Mouse (Mus musculus) kidney, embryonic 16.5 days (tissue): ENCODE results near the gene Il2ra. TPM values are rescaled to one million over a fixed set of nuclear protein-coding genes. Genes with fewer than 3 reads are reported as not detected.
"Not testable (repeated sequence)": the region's sequence is repeated elsewhere in the genome, so short reads cannot be mapped to it uniquely, and the experiment has no call there.

Source experiments
- ATAC-seq: fragments of 200-750 bp; cut with Nextera tagmentation; 2 replicates; pipeline ENCODE4 v1.8.0; 2017; ENCODE audit warnings: moderate TSS enrichment; ENCODE audit not compliant: low FRiP score, low TSS enrichment
- H3K27ac ChIP-seq: fragments of 300-500 bp; sonication (generic); 2 replicates; pipeline ENCODE4 v1.5.1; 2014; ENCODE audit warnings: low read length
- H3K27me3 ChIP-seq: fragments of 300-500 bp; sonication (generic); 2 replicates; pipeline ENCODE4 v1.6.1; 2014; ENCODE audit warnings: low read length, control low read depth, mixed read lengths; ENCODE audit not compliant: insufficient read depth
- H3K36me3 ChIP-seq: fragments of 300-500 bp; sonication (generic); 2 replicates; pipeline ENCODE4 v1.6.1; 2014; ENCODE audit warnings: low read length, control low read depth, mixed read lengths; ENCODE audit not compliant: insufficient read depth
- H3K4me1 ChIP-seq: fragments of 300-500 bp; sonication (generic); 2 replicates; pipeline ENCODE4 v1.6.1; 2014; ENCODE audit warnings: low read length, control low read depth, mixed read lengths; ENCODE audit not compliant: insufficient read depth
- H3K4me2 ChIP-seq: fragments of 300-500 bp; sonication (generic); replicated peaks from 2 replicates; pipeline ENCODE4 v1.6.1; 2014; ENCODE audit warnings: low read depth, low read length
- H3K4me3 ChIP-seq: fragments of 300-500 bp; sonication (generic); 2 replicates; pipeline ENCODE4 v1.5.1; 2014; ENCODE audit warnings: mild to moderate bottlenecking, low read length
- H3K9ac ChIP-seq: fragments of 300-500 bp; sonication (generic); replicated peaks from 2 replicates; pipeline ENCODE4 v1.6.1; 2014; ENCODE audit warnings: low read length
- H3K9me3 ChIP-seq: fragments of 300-500 bp; sonication (generic); 2 replicates; pipeline ENCODE4 v1.6.1; 2016; ENCODE audit warnings: low read length, control low read depth
- WGBS: fragments of 180-500 bp; shearing (Covaris S2); extraction: QIAGEN DNeasy Blood & Tissue Kit; methylation state at CpG from one replicate; pipeline ENCODE4 v1.1.7; 2014; 5-methylcytosine and 5-hydroxymethylcytosine counted together
- polyA plus RNA-seq: library from polyadenylated mRNA; unstranded; fragments of >200 nt; fragmentation: Nextera tagmentation; extraction: Ambion mirVana; gene quantifications from 2 replicates; pipeline ENCODE4 v1.2.1, GENCODE M21; 2015

Il2ra gene
- not detected in 2 replicates for polyA plus RNA-seq

DNA sequence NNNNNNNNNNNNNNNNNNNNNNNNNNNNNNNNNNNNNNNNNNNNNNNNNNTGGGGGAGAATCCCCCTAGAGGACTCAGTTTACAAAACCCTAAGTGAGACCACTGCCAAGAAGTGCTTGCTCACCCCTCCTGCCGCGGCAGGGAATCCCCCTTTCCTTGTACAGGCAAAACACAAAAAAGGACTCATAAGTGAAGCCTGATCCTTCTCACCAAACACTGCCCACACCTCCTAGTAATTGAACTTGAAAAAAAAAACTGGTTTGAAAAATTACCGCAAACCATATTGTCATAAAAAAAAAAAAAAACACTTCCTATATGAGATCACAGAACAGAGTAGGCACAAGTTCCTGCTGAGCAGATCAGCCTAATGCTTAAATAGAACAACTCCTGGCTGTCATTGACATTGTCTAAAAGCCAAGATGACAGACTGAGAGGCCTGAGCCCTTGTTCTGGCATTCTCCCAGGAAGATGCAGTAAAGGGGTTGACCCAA, at the start of gene Il2ra:
Gene Il2ra (plus strand): TSS at position 357 of the 491 bp plus-strand sequence.
- no peak within 1 kb of the TSS for H3K4me3 ChIP-seq
- ATAC-seq: no peak
- WGBS: 90% methylated on average over 3 of the region's 3 CpGs
- no peak within 1 kb of the TSS for H3K4me2 ChIP-seq
- no peaks in the 10 kb centered on the region for H3K36me3 ChIP-seq
- no peaks in the 10 kb centered on the region for H3K27me3 ChIP-seq
- no peak within 1 kb of the TSS for H3K9ac ChIP-seq
- no peaks in the 10 kb centered on the region for H3K9me3 ChIP-seq
- H3K27ac ChIP-seq: no peak within 1 kb of the TSS
- no peaks in the 10 kb centered on the region for H3K4me1 ChIP-seq

- Histone ChIP-seq H3K9ac (no peak overlapping the region), H3K36me3 (peaks cover 62% of the 10 kb centered on the region), H3K27me3 (no peaks in the 10 kb centered on the region), H3K27ac (no peak overlapping the region), H3K4me1 (peaks cover 6% of the 10 kb centered on the region), H3K4me3 (no peak overlapping the region), H3K9me3 (no peaks in the 10 kb centered on the region), H3K4me2 (no peak overlapping the region)
- ATAC-seq: no peak
- 89% methylated on average over 2 of the region's 2 CpGs for WGBS
These were observed 45.9 kb upstream of the Il2ra start for GRCm38 (mm10) chr2:11596690-11597089.

DNA sequence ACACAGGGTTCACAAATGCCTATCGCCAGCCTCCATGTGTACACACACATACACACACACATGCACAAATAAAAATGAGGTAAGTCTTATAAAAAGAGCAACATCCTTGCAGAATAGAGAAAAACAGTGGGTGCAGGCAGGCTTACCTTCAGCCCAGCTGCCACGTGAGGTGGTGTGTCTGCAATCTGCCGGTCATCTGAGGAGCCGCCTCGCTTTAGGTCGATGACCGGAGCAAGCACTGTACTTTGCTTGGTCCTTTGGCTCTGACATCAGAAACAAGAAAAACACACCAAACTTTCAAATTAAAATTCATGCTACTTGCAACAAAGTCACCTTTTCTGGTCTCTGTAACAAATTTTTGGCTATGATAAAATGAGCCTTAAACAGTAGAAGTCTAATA, 44.7 kb upstream of the Il2ra start:
- ATAC-seq: no peak
- H3K36me3 ChIP-seq: peaks cover 50% of the 10 kb centered on the region
- no peaks in the 10 kb centered on the region for H3K27me3 ChIP-seq
- no peak overlapping the region for H3K27ac ChIP-seq
- H3K4me3 ChIP-seq: no peak overlapping the region
- WGBS: 95% methylated on average over 7 of the region's 7 CpGs
- H3K9ac ChIP-seq: no peak overlapping the region
- no peak overlapping the region for H3K4me2 ChIP-seq
- H3K9me3 ChIP-seq: no peaks in the 10 kb centered on the region
- peaks cover 12% of the 10 kb centered on the region for H3K4me1 ChIP-seq

DNA sequence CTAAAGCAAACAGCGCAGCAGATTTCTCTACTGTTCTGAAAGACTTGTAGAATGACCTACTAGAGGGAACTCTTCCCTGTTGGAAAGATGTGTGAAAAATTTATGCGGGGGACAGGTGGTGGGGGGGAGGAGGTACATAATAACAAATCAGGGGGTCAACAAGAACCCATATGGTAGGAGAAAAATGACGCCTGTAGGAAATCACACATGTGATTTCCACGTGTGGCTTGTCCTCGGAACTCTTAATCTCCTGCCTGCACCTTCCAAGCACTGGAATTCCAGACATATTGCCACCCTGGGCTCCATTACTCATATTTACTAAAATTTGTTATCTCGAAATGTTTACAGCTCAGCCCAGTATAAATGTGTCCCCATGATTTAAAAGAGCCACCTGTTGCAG, 40.8 kb upstream of the Il2ra start:
- no peak for ATAC-seq
- Histone ChIP-seq H3K4me1 (peaks cover 12% of the 10 kb centered on the region), H3K4me2 (peak overlapping the region; percentile 69), H3K9me3 (no peaks in the 10 kb centered on the region), H3K9ac (peak overlapping the region; percentile 97), H3K4me3 (peak overlapping the region; percentile 96), H3K27ac (no peak overlapping the region), H3K36me3 (peaks cover 21% of the 10 kb centered on the region), H3K27me3 (no peaks in the 10 kb centered on the region)
- 80% methylated on average over 6 of the region's 6 CpGs for whole genome bisulfite sequencing

GRCm38 (mm10) chr2:11602506-11603489, 39.8 kb upstream of the Il2ra start:
- Histone ChIP-seq H3K36me3 (peaks cover 14% of the 10 kb centered on the region), H3K4me1 (peaks cover 12% of the 10 kb centered on the region), H3K9ac (peak overlapping the region; percentile 97), H3K27ac (peak overlapping the region; percentile 58), H3K27me3 (no peaks in the 10 kb centered on the region), H3K4me3 (peak overlapping the region; percentile 96), H3K4me2 (peak overlapping the region; percentile 69), H3K9me3 (no peaks in the 10 kb centered on the region)
- ATAC-seq: peak; percentile 99
- WGBS: under 1% methylated on average over 75 of the region's 78 CpGs

- H3K4me3 ChIP-seq: peak within 1 kb of the TSS; percentile 96
- H3K9ac ChIP-seq: peak within 1 kb of the TSS; percentile 97
- H3K27me3 ChIP-seq: no peaks in the 10 kb centered on the region
- H3K36me3 ChIP-seq: peaks cover 14% of the 10 kb centered on the region
- peak within 1 kb of the TSS; percentile 58 for H3K27ac ChIP-seq
- no peak for ATAC-seq
- peak within 1 kb of the TSS; percentile 69; the same call in 1 of the 2 replicates for H3K4me2 ChIP-seq
- peaks cover 12% of the 10 kb centered on the region for H3K4me1 ChIP-seq
- H3K9me3 ChIP-seq: no peaks in the 10 kb centered on the region
- whole genome bisulfite sequencing: 76% methylated on average over 5 of the region's 5 CpGs
These were observed 38.6 kb upstream of the Il2ra start, which contains the start of gene Rbm17 for GRCm38 (mm10) chr2:11604053-11604452. Gene Rbm17, minus strand, starts transcription at chr2:11604153.

DNA sequence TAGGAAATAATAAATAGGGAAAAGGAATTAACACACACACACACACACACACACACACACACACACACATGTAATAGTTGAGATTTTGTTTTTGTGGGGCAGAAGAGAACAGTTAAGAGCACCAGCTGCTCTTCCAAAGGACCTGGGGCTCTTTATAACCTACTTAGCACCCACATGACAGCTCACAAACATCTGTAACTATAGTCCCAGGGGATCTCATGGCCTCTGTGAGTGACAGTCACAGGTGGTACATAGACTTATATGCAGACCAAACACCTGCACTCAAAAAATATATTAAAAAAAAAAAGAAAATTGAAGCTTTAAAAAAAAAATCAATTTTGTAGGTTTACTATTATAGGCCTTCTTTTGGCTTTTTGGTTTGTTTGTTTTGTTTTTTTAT, 37.7 kb upstream of the Il2ra start:
- Histone ChIP-seq H3K27me3 (no peaks in the 10 kb centered on the region), H3K4me3 (no peak overlapping the region), H3K4me1 (peaks cover 12% of the 10 kb centered on the region), H3K36me3 (peaks cover 8% of the 10 kb centered on the region), H3K4me2 (no peak overlapping the region), H3K27ac (no peak overlapping the region), H3K9me3 (no peaks in the 10 kb centered on the region), H3K9ac (no peak overlapping the region)
- ATAC-seq: no peak

- not testable (repeated sequence) for H3K4me3 ChIP-seq, ATAC-seq
- WGBS: 77% methylated on average over 4 of the region's 4 CpGs
These were observed 35.9 kb upstream of the Il2ra start for GRCm38 (mm10) chr2:11606718-11607117.

DNA sequence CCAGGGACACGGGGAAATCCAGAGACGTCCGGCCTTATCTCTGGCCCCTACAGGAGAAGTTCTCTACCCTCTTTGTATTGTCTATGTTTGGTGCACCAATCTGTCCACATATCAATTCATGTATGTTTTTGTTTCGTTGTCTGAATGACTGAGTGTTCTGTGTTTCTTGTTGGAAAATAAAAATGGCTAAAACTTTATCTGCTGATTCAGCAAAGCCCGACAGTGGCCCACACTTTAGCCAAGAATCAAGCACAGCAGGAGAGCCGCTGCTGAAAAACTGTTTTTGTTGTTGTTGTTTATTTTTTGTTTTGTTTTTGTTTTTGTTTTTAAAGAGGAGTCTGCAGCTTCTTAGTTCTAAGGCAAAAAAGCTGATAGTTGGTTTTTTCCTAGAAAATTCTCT, 29.7 kb upstream of the Il2ra start:
- not testable (repeated sequence) for H3K4me2 ChIP-seq, H3K36me3 ChIP-seq, H3K9ac ChIP-seq, H3K27ac ChIP-seq, H3K4me3 ChIP-seq, H3K27me3 ChIP-seq, ATAC-seq, H3K4me1 ChIP-seq, H3K9me3 ChIP-seq
- 89% methylated on average over 6 of the region's 6 CpGs for WGBS

More at GRCm38 (mm10) chr2:11606718-11607117, 35.9 kb upstream of the Il2ra start:
- H3K27ac ChIP-seq, H3K4me1 ChIP-seq, H3K4me2 ChIP-seq, H3K9me3 ChIP-seq, H3K36me3 ChIP-seq, H3K9ac ChIP-seq, H3K27me3 ChIP-seq: not testable (repeated sequence)

DNA sequence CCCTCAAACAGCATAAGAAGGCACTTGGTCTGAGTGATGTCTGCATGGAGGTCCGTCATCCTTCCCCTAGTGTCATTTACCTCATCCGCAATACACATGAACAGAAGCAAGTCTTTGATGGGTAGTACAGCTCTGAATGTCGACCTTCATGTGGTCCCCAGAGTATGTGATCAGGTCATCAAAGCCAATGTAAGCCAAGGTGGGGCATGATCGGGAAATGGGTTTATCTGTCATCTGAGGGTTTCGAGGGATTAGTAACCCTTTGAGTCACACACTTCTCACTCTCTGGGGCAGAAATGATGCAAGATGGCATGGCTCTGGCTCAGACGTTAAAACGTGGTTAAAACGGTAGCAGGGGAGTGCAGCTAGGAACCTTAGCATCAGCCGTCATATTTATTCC, 25.8 kb upstream of the Il2ra start:
- H3K4me3 ChIP-seq: no peak overlapping the region
- 90% methylated on average over 9 of the region's 9 CpGs for WGBS
- no peaks in the 10 kb centered on the region for H3K36me3 ChIP-seq
- H3K9ac ChIP-seq: no peak overlapping the region
- no peak for ATAC-seq
- H3K4me1 ChIP-seq: no peaks in the 10 kb centered on the region
- no peaks in the 10 kb centered on the region for H3K27me3 ChIP-seq
- H3K27ac ChIP-seq: no peak overlapping the region
- no peak overlapping the region for H3K4me2 ChIP-seq
- H3K9me3 ChIP-seq: peaks cover 6% of the 10 kb centered on the region
